Mouse (Mus musculus) midbrain, embryonic 14.5 days (tissue): Measurements from ENCODE around the gene Myo1g. TPM values are rescaled to one million over a fixed set of nuclear protein-coding genes. Genes with fewer than 3 reads are reported as not detected.

Experiments used
- ATAC-seq: fragments of 200-750 bp; cut with Nextera tagmentation; 2 replicates; pipeline ENCODE4 v1.8.0; 2017; ENCODE audit warnings: moderate number of reproducible peaks, moderate library complexity; ENCODE audit not compliant: low FRiP score, low TSS enrichment
- DNase-seq: peaks from one replicate; pipeline ENCODE4 v3.0.0-alpha.2; 2015
- H3K27ac ChIP-seq: fragments of 300-500 bp; sonication (generic); replicated peaks from 2 replicates; pipeline ENCODE4 v1.5.1; 2014; ENCODE audit warnings: mild to moderate bottlenecking, low read depth, low read length, moderate library complexity
- H3K27me3 ChIP-seq: fragments of 300-500 bp; sonication (generic); 2 replicates; pipeline ENCODE4 v1.6.1; 2014; ENCODE audit warnings: low read length, control low read depth, mixed read lengths; ENCODE audit not compliant: control insufficient read depth, insufficient read depth
- H3K36me3 ChIP-seq: fragments of 300-500 bp; sonication (generic); 2 replicates; pipeline ENCODE4 v1.6.1; 2014; ENCODE audit warnings: low read length, control low read depth; ENCODE audit not compliant: control insufficient read depth, insufficient read depth
- H3K4me1 ChIP-seq: fragments of 300-500 bp; sonication (generic); 2 replicates; pipeline ENCODE4 v1.6.1; 2014; ENCODE audit warnings: mild to moderate bottlenecking, antibody characterized with exemption, low read length, control low read depth; ENCODE audit not compliant: control insufficient read depth, insufficient read depth
- H3K4me2 ChIP-seq: fragments of 300-500 bp; sonication (generic); 2 replicates; pipeline ENCODE4 v1.6.1; 2014; ENCODE audit warnings: mild to moderate bottlenecking, low read length, moderate library complexity
- H3K4me3 ChIP-seq: fragments of 300-500 bp; sonication (generic); replicated peaks from 2 replicates; pipeline ENCODE4 v1.5.1; 2014; ENCODE audit warnings: low read depth, low read length
- H3K9ac ChIP-seq: fragments of 300-500 bp; sonication (generic); replicated peaks from 2 replicates; pipeline ENCODE4 v1.6.1; 2014; ENCODE audit warnings: mild to moderate bottlenecking, low read length, moderate library complexity
- H3K9me3 ChIP-seq: fragments of 300-500 bp; sonication (generic); 2 replicates; pipeline ENCODE4 v1.6.1; 2016; ENCODE audit warnings: low read length, control low read depth, mixed read lengths; ENCODE audit not compliant: control insufficient read depth
- WGBS: fragments of 180-500 bp; shearing (Covaris S2); extraction: QIAGEN DNeasy Blood & Tissue Kit; methylation state at CpG from one replicate; pipeline ENCODE4 v1.1.7; 2014; 5-methylcytosine and 5-hydroxymethylcytosine counted together
- polyA plus RNA-seq: library from polyadenylated mRNA; unstranded; fragments of >200 nt; fragmentation: Nextera tagmentation; extraction: Ambion mirVana; gene quantifications from 2 replicates; pipeline ENCODE4 v1.2.1, GENCODE M21; 2014

The Myo1g gene
- polyA plus RNA-seq, 1 experiment from 2014 or later: 0.37 TPM

GRCm38 (mm10) chr11:6506516-6506915 is 14.2 kb downstream of the Myo1g start:
- H3K9ac ChIP-seq: no peak overlapping the region
- H3K9me3 ChIP-seq: no peaks in the 10 kb centered on the region
- WGBS: 88% methylated on average over 9 of the region's 9 CpGs
- H3K27me3 ChIP-seq: no peaks in the 10 kb centered on the region
- H3K4me2 ChIP-seq: no peak overlapping the region
- H3K4me1 ChIP-seq: no peaks in the 10 kb centered on the region
- no peak for ATAC-seq
- no peak overlapping the region for H3K4me3 ChIP-seq
- DNase-seq: no peak
- H3K36me3 ChIP-seq: no peaks in the 10 kb centered on the region
- H3K27ac ChIP-seq: no peak overlapping the region

GRCm38 (mm10) chr11:6504689-6505088 is 16.1 kb downstream of the Myo1g start:
- 79% methylated on average over 6 of the region's 6 CpGs for WGBS
- Histone ChIP-seq H3K27me3 (no peaks in the 10 kb centered on the region), H3K9ac (no peak overlapping the region), H3K4me3 (no peak overlapping the region), H3K36me3 (no peaks in the 10 kb centered on the region), H3K4me1 (no peaks in the 10 kb centered on the region), H3K9me3 (no peaks in the 10 kb centered on the region), H3K27ac (no peak overlapping the region), H3K4me2 (no peak overlapping the region)
- DNase-seq (no peak), ATAC-seq (no peak)

- DNase-seq (no peak), ATAC-seq (no peak)
- Histone ChIP-seq H3K9me3 (no peaks in the 10 kb centered on the region), H3K36me3 (no peaks in the 10 kb centered on the region), H3K4me3 (no peak overlapping the region), H3K4me2 (no peak overlapping the region), H3K27ac (no peak overlapping the region), H3K4me1 (no peaks in the 10 kb centered on the region), H3K27me3 (no peaks in the 10 kb centered on the region), H3K9ac (no peak overlapping the region)
- WGBS: 78% methylated on average over 3 of the region's 3 CpGs
These were observed 16.5 kb downstream of the Myo1g start for GRCm38 (mm10) chr11:6504226-6504625.

- Histone ChIP-seq H3K27ac (no peak overlapping the region), H3K36me3 (no peaks in the 10 kb centered on the region), H3K4me2 (no peak overlapping the region), H3K9ac (no peak overlapping the region), H3K9me3 (no peaks in the 10 kb centered on the region), H3K4me1 (no peaks in the 10 kb centered on the region), H3K4me3 (no peak overlapping the region), H3K27me3 (no peaks in the 10 kb centered on the region)
- DNase-seq (no peak), ATAC-seq (no peak)
- WGBS: 97% methylated on average over 2 of the region's 2 CpGs
These were observed 18.3 kb downstream of the Myo1g start for GRCm38 (mm10) chr11:6502506-6502905.

- WGBS: 80% methylated on average over 12 of the region's 12 CpGs
- H3K36me3 ChIP-seq: no peaks in the 10 kb centered on the region
- ATAC-seq (no peak), DNase-seq (no peak)
- no peaks in the 10 kb centered on the region for H3K9me3 ChIP-seq
- H3K9ac ChIP-seq: no peak overlapping the region
- H3K4me1 ChIP-seq: no peaks in the 10 kb centered on the region
- no peak overlapping the region for H3K27ac ChIP-seq
- no peak overlapping the region for H3K4me2 ChIP-seq
- no peak overlapping the region for H3K4me3 ChIP-seq
- H3K27me3 ChIP-seq: no peaks in the 10 kb centered on the region
These were observed 23.3 kb downstream of the Myo1g start for GRCm38 (mm10) chr11:6497311-6497948.

- WGBS: 57% methylated on average over 6 of the region's 6 CpGs
- no peak for ATAC-seq
These were observed 30.9 kb downstream of the Myo1g start for GRCm38 (mm10) chr11:6489691-6490503.

GRCm38 (mm10) chr11:6489257-6489656 is 31.5 kb downstream of the Myo1g start:
- no peak overlapping the region for H3K4me3 ChIP-seq
- no peak for DNase-seq

More at GRCm38 (mm10) chr11:6489691-6490503, 30.9 kb downstream of the Myo1g start:
- Histone ChIP-seq H3K4me1 (no peaks in the 10 kb centered on the region), H3K4me3 (no peak overlapping the region), H3K9ac (no peak overlapping the region), H3K4me2 (no peak overlapping the region), H3K27ac (no peak overlapping the region), H3K27me3 (no peaks in the 10 kb centered on the region), H3K9me3 (no peaks in the 10 kb centered on the region), H3K36me3 (no peaks in the 10 kb centered on the region)
- DNase-seq: no peak

GRCm38 (mm10) chr11:6488041-6488684 is 32.6 kb downstream of the Myo1g start:
- Histone ChIP-seq H3K27me3 (no peaks in the 10 kb centered on the region), H3K9me3 (no peaks in the 10 kb centered on the region), H3K4me2 (no peak overlapping the region), H3K36me3 (no peaks in the 10 kb centered on the region), H3K27ac (no peak overlapping the region), H3K4me3 (no peak overlapping the region), H3K4me1 (no peaks in the 10 kb centered on the region), H3K9ac (no peak overlapping the region)
- no peak for ATAC-seq
- DNase-seq: no peak
- 98% methylated on average over 5 of the region's 5 CpGs for WGBS

More at GRCm38 (mm10) chr11:6489257-6489656, 31.5 kb downstream of the Myo1g start:
- no peaks in the 10 kb centered on the region for H3K36me3 ChIP-seq
- H3K27me3 ChIP-seq: no peaks in the 10 kb centered on the region
- WGBS: 63% methylated on average over 7 of the region's 7 CpGs
- no peak overlapping the region for H3K9ac ChIP-seq
- H3K4me1 ChIP-seq: no peaks in the 10 kb centered on the region
- H3K27ac ChIP-seq: no peak overlapping the region
- H3K9me3 ChIP-seq: no peaks in the 10 kb centered on the region
- H3K4me2 ChIP-seq: no peak overlapping the region
- no peak for ATAC-seq
